Mouse (Mus musculus) c-Kit-positive CD71-negative TER-119-negative erythroid progenitor cells, embryonic 14.5 days (primary cell): ENCODE data around the gene Usp36.

Source experiments
- DNase-seq: peaks from one replicate; pipeline ENCODE4 v3.0.0-alpha.2; 2013; ENCODE audit warnings: low read depth

The Usp36 gene

DNA sequence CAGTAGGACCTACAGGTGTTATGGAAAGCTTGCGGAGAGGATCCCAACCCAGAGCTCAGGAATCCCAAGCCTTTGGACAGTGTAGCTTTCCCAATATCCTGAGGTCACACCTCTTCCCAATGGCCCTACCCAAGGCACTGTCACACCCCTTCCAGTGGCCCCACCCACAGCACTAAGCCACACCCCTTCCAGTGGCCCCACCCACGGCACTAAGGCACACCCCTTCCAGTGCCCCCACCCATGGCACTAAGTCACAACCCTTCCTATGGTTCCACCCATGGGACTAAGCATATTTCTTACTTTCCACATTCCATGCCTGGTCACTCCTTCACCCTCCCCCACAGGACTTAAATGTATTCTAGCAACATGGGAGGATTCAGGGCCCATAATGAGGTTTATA, 8.8 kb upstream of the Usp36 start:
- no peak for DNase-seq

DNA sequence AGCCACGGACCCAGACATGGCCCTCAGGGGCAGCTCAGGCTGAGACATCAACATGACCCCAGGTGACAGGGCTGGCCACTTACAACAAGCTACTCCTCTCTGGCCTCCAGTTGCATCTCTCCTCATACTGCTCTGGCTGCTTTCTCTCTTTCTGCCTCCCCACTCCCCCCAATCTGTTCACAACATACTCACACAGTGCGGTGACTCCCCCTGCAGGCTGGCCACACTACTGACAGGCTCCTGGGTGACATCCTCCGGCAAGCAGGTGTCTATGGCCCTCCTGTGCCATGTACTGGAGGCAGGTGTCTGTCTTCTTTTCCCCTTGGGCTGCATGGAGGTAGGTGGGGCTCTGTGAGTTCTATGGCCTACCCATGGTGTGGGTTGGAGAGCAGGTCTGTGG, 7.9 kb upstream of the Usp36 start:
- DNase-seq = no peak

DNA sequence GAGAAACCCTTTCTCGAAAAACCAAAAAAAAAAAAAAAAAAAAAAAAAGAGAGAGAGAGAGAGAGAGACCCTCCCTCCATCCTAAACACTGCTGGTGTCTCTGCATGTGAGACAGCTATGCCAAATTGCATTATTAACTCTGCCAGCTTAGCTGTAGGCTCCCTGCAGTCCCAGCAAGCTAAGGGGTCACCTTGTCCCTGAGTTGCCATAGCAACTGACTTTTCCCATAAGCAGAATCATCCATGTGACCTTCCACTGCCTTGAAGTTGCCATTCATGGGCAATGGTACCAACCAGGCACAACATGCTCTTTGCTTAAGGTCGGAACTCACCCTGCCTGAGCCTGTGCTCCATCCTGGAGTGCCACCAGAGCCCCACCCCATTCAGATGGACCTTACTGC, 5.0 kb upstream of the Usp36 start:
- DNase-seq = no peak

DNA sequence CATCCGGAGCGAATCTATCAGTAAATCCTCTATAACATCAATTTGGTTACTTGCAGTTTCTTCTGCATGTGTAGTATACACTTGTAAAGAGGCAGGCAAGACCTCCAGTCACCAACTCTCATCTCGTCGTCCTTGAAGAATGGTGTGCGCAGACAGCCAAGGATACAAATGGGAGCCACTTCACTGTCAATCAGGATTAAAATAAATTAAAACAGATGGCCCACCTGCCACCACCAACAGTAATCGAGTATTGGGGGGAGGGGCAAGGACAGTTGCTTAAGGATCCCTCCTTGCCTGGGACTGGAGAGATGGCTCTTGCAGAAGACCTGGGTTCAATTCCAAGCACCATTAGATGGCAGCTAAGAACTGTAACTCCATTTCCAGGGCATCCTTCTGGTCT, 2.6 kb upstream of the Usp36 start:
- no peak for DNase-seq

DNA sequence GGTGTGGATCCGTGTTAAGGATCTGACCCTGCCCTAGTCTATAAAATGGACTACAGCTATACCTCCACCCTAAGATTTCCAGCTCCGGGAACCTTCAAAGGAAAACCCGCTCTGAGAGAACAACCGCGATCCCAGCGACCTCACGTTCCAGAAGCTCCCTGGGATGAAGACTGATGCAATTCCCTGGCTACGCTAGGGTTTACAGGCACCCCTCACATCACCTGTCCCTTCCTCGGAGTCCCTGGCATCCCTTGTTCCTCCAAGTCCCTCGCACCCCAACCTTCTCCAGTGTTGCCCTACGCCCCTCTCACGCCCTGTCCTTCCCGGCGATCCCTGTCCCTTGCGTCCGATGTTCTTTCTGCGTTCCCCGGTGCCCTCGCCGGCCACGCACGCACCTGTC, 482 bp downstream of the Usp36 start:
- no peak for DNase-seq

DNA sequence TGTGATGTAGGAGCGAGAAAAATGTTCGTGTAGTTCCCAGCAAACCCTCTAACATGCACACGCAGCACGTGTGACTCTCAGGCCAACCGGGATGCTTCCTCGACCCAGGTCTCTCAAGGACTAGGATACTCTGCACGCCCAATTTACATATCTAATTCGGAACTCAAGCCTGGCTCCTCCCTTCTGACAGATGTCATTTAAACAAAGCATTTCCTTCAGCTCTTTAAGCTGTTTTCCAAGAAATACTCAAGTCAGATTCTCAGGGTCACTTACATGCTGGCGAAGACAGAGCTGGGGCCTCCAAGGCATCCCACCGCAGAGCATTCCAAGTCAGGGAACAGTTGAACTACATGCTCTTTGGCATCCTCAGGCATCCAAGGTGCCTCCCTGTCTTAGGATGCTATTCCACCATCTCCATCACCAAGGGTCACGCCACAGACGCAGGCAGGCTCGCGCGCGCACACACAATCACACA, 970 bp downstream of the Usp36 start:
- DNase-seq = no peak

DNA sequence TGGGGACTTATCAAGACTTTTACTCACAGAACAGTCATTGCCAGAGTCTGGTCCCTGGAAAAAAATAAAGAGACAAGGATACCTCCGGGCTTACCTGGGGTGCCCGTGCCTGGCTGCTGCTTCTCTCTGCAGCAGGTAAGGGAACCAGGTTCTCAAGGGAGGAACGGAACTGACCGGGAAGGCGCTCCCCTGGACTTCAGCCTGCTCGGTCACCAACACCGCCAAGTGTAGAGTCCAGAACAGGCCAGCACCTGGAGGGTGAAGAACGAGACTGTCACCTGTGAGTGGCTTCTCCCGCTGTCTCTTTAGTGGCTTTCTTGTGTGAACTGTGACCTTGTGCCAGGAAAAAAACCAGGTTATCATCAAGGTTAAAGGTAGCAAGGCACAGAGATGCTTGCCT, 2.5 kb downstream of the Usp36 start:
- DNase-seq = no peak

DNA sequence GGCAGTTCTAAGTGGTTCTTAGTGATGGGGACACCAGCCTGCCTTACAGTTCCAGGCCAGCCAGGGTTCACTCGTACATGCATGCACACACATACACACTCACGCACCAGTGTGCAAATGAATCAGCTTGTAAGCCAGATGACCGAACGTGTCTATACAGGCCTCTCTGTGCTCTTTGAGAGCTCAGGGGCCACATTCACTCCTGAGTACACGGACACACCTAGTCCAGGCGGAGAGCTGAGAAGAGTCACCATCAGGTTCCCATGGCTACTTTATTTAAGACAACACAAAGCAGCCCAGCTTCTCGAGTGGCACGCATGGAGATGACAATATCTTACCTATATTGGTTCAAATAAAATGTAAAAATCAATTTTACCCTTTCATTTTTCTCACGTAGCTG, 3.6 kb downstream of the Usp36 start:
- DNase-seq = no peak

DNA sequence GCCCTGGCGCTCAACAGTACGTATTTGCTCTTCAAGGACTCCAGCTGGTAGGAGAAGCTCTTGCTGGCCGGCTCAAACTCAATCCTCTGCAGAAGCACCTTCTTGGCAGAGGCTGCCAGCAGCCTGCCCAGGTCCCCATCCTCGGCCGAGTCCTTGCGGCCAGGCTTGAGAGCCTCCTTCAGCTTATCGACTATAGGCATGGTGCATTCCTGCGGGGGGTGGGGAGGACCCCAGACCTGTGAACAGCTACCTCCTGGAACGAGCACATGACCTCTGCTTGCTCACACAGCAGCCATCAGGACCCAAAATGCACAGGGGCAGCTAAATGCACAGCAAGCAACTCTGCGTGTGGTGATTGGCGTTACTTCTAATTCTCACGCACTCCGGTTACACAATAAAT, 4.3 kb downstream of the Usp36 start:
- DNase-seq = no peak

GRCm38 (mm10) chr11:118280218-118280617, 9.8 kb downstream of the Usp36 start:
- no peak for DNase-seq

GRCm38 (mm10) chr11:118276328-118276727, 13.7 kb downstream of the Usp36 start:
- no peak for DNase-seq

GRCm38 (mm10) chr11:118275092-118275491, 15.0 kb downstream of the Usp36 start:
- DNase-seq = no peak

DNA sequence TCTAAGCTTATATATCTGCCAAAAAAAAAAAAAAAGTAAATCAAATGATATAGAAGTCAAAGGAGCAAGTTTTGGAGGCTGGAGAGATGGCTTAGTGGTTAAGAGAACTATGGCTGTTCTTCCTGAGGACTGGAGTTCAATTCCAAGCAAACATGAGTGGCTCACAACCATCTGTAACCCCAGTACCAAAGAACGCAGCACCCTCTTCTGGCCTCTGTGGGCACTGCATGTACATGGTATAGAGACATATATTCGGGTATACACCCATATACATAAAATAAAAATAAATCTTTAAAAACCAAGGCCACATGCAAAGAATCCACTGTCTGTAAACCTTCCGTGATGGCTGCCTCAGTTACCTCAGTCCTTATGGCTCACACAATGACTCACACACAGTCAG, 20.2 kb downstream of the Usp36 start:
- DNase-seq = no peak

GRCm38 (mm10) chr11:118266666-118267046, 23.4 kb downstream of the Usp36 start:
- no peak for DNase-seq

- DNase-seq = no peak
Observed at GRCm38 (mm10) chr11:118266044-118266665, 23.9 kb downstream of the Usp36 start.

- DNase-seq = no peak
Observed at GRCm38 (mm10) chr11:118265621-118266020, 24.4 kb downstream of the Usp36 start.

- no peak for DNase-seq
Observed at GRCm38 (mm10) chr11:118263146-118263545, 26.9 kb downstream of the Usp36 start.

GRCm38 (mm10) chr11:118260081-118260480, 30.0 kb downstream of the Usp36 start:
- DNase-seq = no peak

GRCm38 (mm10) chr11:118259580-118259979, 30.5 kb downstream of the Usp36 start:
- DNase-seq = no peak

DNA sequence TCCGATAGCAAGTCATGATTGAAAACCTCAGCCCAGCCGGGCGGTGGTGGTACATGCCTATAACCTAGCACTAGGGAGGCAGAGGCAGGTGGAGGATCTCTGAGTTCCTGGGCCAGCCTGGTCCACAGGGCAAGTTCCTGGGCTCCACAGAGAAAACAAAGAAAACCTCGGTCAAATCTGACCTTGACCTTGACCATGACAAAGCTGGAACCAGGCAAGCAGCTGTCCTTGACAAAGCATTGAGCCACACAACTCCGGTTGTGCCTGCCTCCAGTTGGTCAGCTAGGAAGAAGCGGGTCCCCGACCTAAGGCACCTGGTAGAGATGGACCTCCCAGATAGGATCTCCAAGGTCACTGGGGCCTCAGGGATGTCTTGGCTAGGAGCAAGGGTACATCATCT, 33.7 kb downstream of the Usp36 start:
- DNase-seq = no peak

DNA sequence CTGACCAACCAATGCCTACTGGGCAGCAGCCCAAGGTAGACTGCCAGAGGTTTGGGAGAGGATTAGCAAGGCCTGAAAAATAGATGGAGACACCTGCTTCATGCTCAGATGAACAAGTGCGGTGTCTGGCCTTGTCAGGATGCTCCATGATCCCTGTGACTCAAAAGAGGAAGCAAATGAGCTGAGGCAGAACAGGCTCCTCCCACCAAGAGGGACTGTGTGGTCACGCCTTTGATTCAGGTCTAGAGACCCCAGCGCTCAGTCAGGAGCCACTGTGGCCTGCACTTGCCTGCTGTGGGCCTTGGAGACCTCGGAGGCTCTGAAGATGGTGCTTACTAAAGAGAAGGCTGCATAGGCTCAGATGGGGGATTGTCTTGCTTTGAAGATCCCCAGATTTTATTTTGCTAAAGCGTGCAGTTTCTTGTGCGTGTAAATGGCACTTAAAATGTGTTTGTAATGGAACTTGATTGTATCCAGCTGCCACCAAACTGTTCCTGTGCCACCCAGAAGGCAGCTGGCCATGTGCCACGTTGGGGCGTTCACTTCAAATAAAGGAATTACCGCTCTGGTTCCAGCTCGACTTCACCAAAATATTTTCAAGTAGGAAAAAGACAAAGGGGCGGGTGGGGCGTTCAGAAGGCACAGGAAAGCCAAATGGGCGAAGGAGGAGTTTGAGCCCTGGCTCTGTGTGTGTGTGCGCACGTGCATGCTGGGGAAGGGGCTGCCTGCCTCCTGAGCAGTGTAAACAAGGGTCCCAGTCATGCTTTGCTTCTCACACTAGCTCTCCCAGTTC, 35.7 kb downstream of the Usp36 start:
- DNase-seq = peak; percentile 45

DNA sequence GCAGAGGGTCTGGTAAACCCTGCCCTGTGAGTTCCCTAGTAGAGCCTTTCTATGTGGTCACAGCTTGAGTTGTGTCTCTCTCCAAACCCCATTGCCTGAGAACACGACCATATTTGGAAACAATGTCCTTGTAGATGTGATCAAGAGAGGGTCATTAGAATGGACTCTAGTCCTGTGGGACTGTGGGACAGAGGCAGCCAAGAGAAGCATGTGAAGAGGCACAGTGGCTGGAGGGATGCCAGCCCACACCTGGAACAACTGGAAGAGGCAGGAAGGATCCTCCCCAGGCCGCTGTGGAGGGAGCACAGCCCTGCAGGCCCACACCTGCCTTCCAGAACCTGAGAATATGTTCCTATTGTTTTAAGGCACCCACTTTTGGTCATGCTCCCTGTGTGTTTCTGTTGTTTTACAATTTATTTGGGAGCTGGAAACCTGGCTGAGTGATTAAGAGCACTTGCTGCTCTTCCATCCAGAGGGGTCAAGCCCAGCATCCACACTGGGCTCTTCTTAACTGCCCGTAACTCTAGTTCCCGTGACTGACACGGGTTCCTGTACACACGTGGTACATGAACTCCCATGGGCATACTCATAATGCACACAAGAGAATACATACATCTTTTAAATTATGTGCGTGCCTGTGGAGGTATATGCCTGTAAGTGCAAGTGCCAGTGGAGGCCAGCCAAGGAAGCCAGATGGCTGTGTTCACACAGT, 36.4 kb downstream of the Usp36 start:
- no peak for DNase-seq

DNA sequence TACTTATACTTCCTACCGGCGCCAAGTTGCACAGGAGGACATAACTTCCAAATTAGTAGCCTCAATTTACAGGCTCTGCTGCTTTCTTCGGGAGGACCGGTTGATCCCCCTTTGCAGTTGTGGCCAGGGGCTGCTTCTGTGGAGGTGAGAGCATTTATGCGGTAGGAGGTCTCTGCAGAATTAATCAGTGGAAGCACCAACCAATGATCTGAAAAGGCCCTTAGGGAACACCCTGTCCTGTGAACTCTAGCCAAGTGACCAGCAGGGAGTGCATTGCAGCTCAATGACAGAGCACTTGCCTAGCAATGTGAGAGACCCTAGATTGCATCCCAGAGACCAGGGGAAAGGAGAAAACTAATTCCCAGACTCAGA, 41.0 kb downstream of the Usp36 start:
- DNase-seq = no peak
